Mouse (Mus musculus): ENCODE results near the gene Zfhx3.

Gene Zfhx3

GRCm38 (mm10) chr8:108101131-108101530 lies 158.7 kb downstream of the Zfhx3 start:
- DNase-seq = peak; percentile 61

- DNase-seq = peak; percentile 7
Measured at GRCm38 (mm10) chr8:108101978-108102865, 159.8 kb downstream of the Zfhx3 start.

DNA sequence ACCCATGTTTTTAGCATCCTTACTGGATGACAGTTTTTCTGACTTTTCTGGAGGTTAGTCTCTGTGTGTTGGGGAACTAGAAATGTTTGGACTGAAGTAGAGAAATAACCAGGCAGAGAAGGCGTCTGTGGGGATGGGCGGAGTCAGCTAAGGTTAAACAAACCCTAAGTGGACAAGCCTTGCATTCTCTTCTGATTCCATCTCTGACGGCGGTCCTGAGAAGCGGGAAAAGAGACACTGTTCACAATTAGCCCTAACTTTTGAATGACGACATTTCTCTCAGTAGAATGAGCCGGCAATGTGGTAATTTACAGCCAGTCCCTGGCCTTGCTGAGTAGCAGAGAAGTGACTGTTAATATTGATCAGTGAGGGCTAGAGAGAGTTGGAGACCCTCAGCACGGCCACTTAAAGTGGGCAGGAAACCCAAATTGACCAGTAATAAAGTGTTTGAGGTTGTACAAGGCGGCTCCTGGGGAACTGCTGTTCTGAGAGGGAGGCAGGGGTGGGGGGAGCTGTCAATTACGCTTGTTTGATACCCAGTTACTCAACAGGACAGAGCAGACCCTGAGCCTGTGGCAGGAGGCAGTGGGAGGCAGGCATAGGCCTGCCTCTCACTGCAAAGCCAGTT lies 162.1 kb downstream of the Zfhx3 start:
- no peak for DNase-seq

GRCm38 (mm10) chr8:108125053-108125452 lies 182.6 kb downstream of the Zfhx3 start:
- no peak for DNase-seq

GRCm38 (mm10) chr8:108125491-108125890 lies 183.0 kb downstream of the Zfhx3 start:
- no peak for DNase-seq

DNA sequence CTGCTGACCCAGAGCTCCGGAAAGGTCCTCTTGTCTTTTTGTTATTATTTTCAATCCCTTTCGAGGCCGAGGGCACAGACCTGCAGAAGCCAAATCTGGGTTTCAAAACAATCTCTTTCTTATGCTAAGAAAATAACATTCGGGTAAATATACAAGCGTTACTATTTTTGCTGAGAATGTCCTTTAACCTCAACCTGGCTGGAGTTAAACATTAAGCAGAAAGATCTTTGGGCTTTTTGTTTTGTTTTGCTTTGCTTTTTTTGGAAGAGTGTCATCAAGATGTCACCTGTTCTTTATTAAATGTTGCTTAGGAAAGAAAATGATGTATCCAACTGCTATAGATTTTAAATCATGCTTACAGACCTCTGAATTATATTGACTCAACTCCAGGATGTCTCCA lies 204.1 kb downstream of the Zfhx3 start:
- no peak for DNase-seq

- DNase-seq = no peak
Measured at GRCm38 (mm10) chr8:108148599-108149249, 206.3 kb downstream of the Zfhx3 start.

DNA sequence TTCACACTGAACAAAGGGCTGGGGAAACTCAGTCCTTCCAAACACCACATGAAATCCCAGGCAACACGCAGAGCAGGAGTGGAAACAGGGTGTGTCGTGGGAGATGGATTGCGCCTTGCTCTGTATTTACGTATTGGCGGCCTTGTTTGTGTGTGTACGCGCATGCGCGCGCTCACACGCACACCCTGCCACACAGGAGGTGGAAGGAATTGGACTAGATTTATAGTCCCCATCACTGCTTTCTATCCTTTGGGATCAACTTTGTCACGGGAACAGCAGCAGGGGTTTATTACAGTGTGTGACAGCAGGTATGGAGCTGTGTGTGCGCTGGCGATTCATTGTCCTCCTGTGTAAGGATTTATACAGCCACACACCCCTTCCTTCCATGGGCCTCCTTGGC lies 228.4 kb downstream of the Zfhx3 start:
- no peak for DNase-seq

GRCm38 (mm10) chr8:108183296-108183695 lies 240.9 kb downstream of the Zfhx3 start:
- no peak for DNase-seq

- no peak for DNase-seq
Measured at GRCm38 (mm10) chr8:108183948-108184347, 241.5 kb downstream of the Zfhx3 start.

- DNase-seq = no peak
Measured at GRCm38 (mm10) chr8:108186289-108186688, 243.8 kb downstream of the Zfhx3 start.

DNA sequence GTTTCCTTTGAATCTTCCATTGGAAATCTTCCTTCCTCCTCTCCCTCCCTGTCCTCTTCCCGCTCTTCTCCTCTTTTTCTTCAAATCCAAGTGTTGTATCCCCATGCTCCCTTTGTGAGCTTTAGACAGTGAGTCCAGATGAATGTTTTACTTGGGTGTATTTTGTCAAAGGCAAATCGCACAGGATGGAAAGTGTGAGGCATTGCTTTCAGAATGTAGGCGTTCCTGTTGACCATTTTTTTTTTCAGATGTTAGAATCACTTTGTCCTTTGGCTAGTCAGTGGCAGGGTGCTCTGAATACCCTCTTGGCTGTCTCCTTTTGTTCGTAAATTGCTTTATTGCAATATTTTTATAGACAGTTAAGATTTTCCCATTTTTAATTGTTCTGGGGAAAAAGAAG lies 245.6 kb downstream of the Zfhx3 start:
- no peak for DNase-seq

DNA sequence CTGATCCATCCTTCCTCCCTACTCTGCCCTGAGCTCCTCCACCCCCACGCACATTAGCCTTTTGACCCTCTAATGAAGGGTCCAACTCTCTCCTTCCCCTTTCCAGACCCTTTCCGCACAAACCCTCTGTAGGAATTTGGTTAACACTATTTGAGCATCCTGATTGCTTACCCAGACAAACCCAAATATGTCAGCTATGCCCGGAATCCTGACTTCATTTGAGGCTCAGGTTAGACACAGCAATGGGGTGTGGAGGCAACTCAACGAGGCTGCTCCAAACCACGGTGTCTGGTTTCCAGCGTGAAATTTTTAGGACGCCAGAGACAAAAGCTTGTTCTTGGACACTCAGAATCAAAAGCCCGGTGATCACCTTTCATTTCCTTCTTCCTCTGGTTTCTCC lies 252.1 kb downstream of the Zfhx3 start:
- DNase-seq = no peak

DNA sequence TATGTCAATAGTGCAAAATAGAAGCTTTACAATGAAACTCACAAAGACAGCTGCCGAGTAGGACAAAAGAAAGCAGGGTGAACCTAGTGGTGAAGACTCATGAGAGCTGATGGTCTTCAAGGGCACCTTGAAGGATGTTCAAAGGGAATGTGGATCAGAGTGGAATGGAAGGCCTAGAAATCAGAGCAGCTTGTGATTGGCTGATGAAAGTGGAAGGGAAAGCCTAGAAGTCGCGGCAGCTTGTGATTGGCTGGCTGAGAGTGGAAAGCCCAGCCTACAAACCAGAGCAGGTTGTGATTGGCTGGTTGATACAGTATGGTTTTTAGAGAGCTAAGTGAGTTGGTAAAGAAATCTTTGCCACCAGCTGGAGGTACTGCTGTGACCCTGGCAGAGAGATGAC lies 272.6 kb downstream of the Zfhx3 start:
- DNase-seq = no peak

DNA sequence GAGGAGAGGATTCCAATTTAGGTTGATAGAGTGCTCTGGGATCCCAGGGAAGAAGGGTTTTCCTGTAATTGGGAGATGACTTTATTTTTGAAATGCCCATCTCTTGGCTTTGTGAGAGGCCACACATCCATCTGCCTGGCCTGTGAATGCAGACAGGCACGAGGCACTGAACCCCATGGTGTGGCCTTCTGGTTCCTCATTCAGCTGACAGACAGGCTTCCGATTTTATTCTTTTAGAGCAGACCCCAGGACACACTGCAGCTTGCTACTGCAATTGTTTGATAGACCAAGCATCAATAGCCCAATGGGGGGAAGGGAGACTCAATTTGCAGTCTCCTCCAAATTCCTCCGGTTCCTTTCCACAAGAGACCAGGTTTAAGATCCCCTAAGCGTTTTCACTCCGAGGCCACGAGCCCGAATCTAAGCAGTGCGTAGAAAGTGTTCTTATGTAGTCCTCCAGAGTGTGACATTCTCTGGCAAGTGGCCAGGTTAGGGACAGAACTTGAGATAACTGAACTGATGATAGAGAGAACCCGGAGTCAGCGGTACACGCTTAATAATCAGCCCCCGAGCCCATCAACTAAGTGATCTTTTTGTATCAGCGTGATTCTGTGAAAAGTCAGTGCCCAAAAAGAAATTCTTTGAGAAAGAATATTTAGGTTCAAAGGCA lies 275.9 kb downstream of the Zfhx3 start:
- DNase-seq = peak; percentile 19

DNA sequence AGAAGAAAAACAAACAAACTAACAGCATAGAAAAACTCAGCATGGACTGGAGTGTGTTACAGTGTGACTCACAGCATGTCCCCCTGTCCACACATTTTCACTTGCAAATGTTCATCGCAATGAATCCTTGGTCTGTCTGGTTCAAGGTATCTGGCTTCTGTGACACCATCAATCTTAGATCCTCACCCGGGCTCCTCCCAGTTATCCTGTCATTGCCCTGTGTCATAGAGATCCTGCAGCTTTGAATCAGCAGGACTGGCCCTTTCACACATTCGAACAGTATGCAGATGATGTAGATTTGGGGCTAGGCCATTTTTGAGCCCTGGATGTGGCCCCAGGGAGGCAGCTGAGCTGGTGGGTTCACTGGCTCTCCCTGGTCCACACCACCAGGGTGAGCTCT lies 278.1 kb downstream of the Zfhx3 start:
- no peak for DNase-seq

- DNase-seq = no peak
Measured at GRCm38 (mm10) chr8:108222091-108222490, 279.6 kb downstream of the Zfhx3 start.

- no peak for DNase-seq
Measured at GRCm38 (mm10) chr8:108232326-108232725, 289.9 kb downstream of the Zfhx3 start.

- DNase-seq = no peak
Measured at GRCm38 (mm10) chr8:108234481-108234880, 292.0 kb downstream of the Zfhx3 start.

DNA sequence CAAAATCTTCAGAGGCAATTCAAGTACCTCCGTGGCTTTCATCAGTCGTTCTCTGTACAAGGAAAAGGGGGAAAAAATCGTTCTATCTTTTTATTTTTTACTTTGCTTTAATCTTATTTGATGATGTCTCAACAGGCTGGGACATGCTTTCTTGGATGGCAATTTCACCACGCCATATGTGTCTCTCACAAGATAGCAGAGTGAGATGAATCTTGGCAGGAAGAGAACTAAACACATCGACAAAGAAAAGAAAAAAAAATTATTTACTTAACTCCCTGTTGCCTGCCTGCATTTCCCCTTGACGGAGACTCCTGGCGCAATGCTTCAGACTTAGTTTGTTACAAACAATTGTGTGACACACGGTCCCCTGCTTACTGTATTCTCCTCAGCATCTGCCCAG lies 294.3 kb downstream of the Zfhx3 start:
- no peak for DNase-seq

GRCm38 (mm10) chr8:108239531-108239930 lies 297.1 kb downstream of the Zfhx3 start:
- DNase-seq = no peak

DNA sequence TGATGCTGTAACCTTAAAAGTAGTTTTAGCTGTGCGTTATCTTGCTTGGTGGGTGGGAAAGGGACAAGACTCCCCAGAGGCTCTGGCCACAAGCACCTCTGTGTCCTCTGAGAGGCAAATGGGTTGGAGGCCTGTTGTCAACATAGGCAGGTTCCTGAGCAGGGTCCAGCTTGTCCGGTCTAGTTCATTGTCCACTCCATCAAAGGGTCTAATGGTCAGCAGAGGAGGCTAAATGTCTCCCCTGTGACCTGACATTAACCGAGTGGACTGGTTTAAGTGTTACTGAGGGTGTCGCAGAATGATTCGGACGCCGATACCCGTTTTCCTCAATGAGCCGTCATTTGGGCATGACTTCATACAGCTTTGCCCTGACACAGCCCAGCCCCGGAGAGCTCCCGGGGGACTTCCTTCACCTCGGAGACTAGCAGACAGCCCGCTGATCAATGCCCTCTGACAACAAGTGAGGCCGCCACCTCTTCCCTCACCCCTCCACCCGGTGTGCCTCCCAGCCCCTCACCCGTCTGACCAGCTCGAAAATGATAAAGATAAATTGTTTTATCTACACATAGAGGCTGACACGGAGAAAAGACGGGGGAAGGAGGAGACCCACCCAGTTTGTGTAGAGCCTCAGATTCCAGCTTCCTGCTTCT lies 298.7 kb downstream of the Zfhx3 start:
- DNase-seq = no peak

- DNase-seq = no peak
Measured at GRCm38 (mm10) chr8:108243270-108243669, 300.8 kb downstream of the Zfhx3 start.
